Mouse (Mus musculus): ENCODE measurements around the gene Rab31.

Gene Rab31

DNA sequence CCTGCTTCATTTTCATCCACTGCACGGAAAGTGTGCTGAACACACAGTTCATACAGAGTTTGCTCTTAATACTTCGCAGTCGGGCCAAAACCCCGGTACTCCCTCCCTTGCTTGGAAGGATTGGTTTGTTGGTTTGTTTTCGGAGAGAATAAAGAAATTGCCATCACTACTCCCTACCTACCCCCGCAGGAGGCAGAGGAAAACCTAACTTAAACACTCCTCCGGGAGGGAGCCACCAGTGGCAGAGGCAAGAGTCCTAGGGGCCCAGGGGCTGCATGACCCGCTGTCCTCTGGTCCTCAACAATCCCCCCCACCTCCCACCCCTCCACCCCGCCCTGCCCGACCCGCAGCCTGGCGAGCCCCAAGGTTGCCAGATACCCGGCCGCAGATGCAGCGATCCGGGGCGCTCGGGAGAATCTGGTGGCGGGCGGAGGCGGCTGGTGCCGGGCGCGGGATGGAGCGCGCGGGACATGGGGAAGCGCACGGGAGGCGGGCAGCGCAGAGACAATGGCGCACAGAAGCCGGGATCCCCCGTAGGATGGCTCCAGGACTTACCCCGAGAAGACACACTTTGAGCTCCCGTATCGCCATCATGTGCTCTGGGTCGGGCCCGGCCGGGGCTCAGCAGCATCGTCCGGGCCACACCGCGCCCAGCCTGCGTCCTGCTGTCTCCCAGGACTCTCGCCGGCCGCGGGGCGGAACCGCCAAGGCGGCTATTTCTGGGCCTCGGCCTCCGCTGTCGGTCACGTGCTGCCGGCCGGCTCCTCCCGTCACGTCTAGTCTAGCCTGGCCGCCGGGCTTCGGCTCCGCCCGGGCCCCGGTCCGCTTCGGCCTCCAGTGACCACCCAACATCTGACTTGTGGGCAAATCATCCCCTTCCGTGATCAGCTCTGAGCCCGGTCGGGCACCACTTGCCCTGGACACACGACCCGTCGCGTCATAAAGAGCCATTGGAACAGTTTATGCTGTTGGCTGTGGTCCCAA is at the start of gene Rab31:
TSS of gene Rab31 (minus strand) at position 802 of the 984 bp plus-strand sequence.
- DNase-seq, result peak; percentile 93

DNA sequence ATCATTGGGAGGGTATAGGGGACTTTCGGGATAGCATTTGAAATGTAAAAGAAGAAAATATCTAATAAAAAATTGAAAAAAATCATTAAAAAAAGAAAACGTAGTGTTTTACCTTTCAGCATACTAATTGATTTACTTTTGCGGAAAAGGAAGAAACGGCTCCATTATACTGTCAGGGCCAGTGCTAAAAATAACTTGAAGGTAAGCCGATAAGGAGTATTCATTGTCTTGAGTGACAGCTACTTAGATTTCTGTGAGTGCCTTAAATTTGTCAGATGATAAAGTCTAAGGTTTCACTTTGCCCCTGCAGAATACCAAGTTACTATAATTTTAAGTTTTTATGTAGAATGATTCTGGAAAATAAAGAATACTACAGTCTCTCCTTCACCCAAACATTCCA is 47.6 kb upstream of the Rab31 start:
- DNase-seq, result no peak

DNA sequence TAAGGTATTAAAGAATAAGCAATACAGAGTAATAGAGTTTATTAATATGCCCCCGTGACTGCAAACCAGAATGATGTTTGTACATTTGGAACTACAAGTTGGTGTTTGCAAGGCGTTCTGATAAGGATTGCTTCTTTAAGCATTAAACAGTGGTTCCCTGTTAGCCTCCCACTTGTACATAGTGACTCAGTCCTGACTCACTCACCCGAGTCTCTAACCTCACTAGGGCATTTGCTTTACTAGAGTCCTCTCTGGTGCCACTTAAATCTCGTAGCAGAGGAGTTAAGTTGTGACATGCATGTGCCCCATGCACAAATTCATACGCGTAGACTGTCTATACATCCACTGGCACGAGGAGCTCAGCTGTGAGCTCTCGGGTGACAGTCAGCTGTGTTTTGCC is 41.2 kb upstream of the Rab31 start:
- no peak for DNase-seq

DNA sequence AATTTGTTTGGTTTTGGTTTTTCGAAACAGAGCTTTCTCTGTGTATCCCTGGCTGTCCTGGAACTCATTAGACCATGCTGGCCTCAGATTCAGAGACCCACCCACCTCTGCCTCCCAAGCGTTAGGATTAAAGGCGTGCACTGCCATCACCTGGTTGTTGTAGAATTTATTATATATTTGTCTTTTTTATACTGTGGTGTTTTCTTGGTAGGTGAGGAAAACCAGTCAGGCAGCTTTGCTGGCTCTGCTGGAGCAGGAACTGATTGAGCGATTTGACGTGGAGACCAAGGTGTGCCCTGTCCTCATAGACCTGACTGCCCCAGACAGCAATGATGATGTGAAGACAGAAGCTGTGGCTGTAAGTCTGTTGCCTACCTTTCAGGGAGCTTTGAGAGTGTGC is 38.5 kb upstream of the Rab31 start:
- no peak for DNase-seq

DNA sequence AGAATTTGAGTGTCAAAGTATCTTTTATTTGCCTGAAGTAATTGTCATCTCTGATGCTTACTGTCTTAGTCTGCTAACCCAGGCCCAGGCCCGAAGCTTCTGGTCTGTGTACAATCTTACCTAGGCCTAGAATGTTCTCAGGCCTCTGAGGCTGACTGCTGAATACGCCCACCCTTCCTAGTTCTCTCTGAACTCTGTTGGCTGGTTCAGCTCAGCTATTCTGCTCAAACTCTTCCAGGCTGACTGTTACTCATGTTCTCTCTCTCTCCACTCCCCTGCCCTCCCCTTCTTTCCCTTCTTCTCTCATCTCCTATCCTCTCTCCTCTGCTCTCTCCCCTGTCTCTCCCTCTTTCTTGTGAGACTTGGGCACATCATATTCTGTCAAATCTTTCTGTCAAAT is 33.9 kb upstream of the Rab31 start:
- DNase-seq, result no peak

DNA sequence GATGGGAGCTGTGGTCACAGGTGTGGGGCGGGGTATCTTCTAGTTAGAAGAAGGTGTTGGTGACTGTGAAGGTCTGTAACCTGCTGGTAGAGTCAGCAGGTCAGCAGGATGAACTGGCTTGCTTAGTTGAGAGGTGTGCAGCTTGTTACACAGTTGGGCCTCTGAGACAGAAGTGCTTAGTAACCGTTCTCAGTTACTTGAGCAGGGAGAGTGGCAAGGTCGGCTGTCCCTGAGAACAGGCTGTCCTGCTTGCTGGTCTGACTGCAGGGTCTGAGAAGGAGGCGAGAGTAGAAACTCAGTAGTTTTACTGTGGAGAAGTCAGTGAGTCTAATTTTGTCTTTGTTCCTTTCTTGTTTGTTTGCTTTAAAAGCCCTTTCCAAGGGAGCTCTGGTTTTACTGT is 33.4 kb upstream of the Rab31 start:
- no peak for DNase-seq

DNA sequence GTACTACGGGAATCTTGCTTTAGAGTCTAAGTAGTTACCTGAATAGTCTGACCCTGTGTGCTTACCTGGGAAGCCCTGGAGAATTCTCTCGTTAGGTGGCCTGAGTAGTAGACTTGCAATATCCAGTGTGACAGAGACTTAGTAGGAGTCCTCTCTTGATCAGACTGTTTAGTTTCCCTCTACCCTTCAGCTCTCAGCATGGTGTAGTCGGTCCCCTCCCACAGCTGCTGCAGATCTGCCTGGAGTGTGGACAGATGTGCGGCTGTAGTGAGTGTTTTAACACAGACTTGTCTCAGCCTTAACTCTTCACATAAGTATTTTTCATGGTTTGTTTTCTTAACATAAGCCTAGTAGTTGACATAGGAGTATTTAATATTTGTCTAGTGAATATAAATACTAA is 29.5 kb upstream of the Rab31 start:
- no peak for DNase-seq

DNA sequence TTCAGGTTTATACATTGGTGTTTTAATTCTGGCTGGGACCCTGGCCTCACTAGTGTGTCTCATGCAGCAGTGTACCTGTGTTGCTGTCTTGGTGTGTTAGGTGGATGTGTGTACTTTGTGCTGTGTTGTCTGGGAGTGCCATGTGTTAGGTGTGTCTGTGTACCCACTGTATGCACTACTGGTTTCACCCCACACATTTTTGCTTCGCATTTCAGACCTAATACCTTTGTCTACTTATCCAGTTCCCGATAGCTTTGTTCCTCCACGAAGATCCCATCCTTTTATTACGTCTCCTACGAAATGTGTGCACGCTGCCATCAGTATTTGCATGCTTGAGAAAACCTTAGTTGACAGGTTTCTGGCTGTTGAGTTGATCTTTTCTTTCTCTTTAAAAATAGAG is 27.9 kb upstream of the Rab31 start:
- DNase-seq, result no peak

DNA sequence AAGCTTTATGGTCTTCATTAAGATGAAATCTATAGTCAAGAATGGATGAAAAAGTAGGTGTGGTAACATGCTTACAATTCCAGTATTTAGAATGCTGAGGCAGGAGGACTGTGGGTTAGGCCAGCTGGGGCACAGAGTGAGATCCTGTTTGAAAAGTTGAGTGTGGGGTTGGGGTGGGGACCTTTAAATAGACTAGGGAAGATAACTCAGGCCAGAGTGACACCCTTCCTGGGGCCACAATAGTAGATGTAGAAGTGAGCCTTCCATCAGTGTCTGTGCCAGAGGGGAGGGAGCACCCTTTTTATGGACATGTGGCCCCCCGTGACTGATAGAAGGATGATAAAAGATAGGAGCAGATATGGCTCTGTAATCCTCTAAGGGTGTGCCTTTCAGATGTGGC is 26.8 kb upstream of the Rab31 start:
- no peak for DNase-seq

DNA sequence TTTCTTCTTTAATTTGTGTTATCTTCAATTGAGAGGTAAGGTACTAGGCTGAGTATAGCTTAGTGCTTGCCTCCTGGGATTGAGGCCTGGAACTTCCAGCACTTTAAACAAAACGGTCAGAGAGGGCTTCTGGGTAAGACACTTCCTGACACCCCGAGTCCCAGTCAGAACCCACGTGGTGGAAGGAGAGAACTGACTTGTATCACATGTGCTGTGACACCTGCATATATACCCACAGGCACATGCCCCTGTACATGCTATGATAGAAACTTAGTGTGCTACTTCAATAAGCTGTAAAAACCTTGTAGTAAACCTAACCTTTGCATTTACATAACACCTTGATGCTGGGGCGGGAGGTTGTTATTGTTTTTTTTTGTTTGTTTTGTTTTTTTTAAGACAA is 25.9 kb upstream of the Rab31 start:
- DNase-seq, result no peak

DNA sequence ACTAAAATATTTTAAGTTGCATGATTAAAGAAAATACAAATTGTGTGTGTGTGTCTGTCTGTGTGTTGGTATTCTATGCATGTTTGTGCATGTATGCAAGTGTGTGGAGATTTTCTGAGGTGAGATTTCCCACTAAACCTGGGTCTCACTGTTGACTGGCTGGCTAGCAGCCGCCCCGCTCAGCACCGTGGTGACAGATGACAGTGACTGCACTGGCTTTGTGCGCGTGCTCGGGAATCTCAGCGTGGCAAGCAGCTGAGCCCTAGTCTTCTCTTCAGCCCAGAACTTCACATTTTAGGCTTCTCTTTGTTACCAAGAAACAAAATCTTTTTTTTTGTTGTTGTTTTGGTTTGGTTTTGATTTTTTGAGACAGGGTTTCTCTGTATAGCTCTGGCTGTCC is 23.5 kb upstream of the Rab31 start:
- DNase-seq, result no peak

DNA sequence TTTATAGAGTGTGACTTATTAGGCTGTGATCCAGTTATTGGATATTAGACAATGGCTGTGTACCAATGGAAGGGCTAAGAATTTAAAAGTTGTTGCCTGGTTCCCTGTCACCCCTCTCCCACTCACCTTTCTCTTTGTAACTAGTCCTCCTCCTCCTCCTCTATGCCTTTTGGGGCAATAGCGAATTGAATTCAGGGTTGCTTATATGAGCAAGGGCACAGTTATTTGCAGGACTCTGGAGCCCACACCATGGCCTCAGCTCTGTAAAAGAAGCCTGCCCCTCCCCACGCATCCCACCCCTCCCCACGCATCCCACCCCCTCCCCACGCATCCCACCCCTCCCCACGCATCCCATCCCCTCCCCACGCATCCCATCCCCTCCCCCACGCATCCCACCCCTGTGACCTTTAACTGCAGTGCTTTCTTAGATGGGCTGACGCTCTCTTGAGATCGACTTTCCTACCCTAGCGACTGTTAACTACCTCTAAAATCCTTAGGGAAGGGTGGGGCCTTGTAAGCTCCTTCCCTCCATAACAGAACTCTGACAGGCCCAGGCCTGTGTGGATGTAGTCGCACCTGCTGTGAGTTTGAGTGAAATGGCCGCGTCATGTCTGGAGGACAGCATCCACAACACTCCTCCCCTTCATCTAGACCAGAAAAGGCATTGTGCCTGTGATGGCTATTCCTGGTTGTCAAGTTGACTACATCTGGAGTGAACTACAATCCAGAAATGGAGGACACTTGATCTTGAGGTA is 21.7 kb upstream of the Rab31 start:
- DNase-seq, result no peak

DNA sequence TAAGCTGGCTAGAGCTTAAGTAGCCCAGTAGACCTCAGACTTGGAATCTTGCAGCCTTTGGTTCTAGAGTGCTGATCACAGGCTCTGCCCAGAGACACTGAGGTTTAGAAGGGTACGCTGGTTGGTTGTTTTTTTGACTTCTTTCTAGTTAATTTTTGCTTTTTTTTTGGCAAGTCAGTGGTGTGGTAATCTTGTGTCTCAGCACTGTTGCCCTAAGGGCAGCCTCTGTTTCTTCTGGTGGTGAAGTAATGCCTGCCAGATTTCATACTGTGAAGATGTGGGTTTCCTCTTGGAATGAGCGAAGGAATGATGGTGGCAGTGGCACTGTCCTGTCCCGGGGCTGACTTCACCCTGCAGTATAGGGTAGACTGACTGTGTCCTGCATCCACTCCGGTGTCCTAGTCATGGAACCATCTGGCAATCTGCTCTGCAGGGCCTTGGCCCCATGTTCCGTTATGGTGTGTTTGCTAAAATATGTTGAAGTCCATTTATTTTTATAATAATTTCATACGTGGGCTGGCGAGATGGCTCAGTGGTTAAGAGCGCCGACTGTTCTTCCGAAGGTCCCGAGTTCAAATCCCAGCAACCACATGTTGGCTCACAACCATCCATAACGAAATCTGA is 20.9 kb upstream of the Rab31 start:
- no peak for DNase-seq

DNA sequence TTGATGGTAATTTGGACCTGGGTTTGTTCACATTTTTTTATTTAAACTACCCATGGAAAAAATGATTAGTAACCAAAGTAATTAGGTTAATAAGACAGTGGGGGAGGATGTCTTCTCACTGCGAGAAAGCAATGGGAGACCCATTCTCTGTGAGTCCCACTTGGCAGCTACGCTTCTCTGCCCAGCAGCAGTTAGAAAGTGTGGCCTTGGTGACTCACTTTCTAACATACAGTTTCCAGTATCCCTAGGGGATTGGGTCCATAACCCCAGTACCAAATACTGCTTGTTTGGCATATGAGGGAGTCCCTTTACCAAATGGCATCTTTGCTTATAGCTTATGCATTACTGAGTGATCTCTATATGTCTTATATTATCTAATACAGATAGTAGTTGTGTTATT is 18.6 kb upstream of the Rab31 start:
- no peak for DNase-seq

DNA sequence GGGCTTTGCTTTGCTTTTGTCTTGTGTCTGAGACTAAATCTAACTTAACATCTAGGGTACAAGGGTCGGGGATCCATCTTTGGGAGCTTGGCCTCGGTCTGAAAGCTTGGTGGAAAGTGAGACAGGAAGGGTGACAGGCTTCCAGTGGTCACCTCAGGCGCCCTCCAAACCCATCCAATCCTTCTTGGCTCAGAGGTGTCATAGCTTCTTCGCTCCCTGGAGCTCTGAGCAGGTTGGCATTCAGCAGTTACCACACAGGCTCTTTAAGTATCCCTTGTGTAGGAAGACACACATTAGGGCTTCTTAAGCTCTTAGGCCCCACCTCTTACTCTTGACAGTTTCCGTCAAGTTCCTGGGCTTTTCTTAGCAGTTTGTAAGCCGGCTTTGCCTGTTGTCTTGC is 17.0 kb upstream of the Rab31 start:
- no peak for DNase-seq

DNA sequence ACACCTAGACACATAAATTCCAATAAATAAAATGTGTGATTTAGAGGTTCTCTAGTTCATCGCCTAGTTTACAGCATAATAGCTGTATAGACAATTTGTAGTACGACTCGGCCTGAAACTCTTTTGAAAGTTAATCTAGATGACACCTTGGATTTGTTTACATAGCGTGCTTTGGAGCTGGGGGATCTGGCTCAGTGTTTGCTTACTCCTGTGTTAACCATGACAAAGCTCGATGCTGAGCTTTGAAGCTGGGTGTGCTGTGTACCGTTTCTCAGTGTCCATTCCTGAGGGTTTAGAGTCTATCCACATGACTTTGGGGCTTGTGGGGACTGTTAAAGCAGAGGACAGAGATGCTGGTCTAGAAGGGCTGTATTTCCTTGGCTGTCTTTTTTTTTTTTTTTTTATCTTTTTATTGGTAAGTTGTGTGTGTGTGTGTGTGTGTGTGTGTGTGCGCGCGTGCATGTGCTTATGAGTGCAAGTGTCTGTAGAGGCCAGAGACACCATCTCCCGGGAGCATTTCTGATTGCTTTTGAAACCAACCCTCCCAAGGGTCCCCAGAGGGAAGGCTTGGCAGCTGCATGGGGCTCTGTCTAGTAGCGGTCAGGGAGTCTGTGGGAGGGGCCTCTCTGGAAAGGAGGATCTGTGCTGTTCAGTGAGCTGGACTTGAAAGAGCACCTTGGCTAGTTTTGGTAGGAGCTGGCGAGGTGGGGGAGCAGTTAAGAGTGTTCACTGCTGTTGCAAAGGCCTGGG is 16.2 kb upstream of the Rab31 start:
- peak; percentile 55 for DNase-seq

DNA sequence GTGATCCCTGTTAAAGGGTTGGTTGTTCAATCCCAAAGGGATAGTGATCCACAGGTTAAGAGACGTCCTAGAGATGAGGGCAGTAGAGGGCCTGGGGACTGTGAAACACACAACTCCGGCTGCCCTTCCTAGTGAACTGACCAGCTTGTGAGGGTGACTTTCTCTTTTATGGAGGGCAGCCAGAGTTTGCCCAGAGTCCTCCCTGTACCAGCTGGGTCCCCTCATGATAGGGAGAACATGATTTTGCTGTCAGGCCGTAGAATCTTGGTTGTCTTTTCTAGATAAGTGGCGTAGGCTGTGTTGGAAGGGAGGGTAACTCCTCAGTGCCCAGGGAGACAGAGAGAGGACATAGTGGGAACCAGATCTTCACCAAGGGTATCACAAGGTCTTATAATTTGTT is 14.7 kb upstream of the Rab31 start:
- no peak for DNase-seq

DNA sequence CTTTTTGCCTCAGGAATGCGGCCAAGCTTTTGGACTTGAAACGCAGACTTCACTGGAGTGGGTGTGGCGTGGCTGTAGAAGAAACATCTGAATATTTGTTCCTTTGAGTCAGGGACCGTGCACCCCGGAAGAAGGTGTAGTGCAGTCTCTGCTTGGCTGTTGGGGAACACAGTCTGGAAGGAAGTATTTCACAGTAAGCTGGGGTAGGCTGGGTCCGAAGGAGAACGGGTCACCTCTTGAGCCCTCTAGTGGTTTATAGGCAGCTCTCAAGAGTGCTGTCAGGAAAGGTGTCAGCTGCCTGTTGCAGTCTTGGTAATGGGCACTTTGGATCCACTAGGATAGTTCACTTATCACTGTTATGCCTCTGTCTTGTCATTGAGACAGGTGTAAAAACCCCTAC is 13.7 kb upstream of the Rab31 start:
- peak; percentile 34 for DNase-seq

DNA sequence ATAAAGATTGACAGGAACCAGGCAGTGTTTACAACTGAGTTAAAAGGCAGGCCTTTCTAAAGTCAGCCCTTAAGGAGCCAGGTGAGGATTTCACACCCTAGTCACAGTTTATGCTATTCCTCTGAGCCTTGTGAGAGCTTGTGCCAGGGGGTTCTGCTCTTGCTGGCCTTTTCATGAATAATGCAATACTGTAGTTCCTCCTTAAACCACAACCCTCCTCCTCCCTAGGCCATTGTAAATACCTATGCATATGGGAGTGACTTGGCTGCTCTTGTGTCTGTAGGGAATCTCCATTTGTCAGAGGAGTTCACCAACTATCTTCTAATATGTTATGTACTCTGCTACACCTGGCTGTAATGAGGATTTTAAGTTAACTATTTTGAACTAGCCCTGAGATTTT is 13.2 kb upstream of the Rab31 start:
- no peak for DNase-seq

DNA sequence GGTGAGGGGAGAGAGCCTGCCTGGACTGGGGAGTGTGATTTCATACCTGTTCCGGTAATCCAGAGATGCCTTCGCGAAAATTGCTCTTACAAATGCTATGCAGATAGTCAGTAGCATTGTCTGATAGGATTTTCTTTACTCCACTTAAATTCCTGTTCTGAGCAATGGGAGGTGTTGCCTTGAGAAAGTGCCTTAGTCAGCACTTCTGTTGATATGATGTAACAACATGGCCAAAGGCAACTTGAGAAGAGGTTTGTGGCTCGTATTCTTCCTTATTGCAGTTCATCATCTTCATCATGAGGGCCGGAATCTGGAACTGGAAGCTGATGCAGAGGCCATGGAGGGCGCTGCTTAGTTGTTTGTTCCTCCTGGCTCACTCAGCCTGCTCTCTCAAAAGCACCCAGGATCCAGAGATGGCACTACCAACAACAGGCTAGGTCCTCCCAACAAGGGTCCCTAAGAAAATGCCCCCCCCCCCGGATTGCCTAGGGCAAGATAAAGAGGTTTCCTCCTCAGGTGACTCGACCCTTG is 12.1 kb upstream of the Rab31 start:
- no peak for DNase-seq

DNA sequence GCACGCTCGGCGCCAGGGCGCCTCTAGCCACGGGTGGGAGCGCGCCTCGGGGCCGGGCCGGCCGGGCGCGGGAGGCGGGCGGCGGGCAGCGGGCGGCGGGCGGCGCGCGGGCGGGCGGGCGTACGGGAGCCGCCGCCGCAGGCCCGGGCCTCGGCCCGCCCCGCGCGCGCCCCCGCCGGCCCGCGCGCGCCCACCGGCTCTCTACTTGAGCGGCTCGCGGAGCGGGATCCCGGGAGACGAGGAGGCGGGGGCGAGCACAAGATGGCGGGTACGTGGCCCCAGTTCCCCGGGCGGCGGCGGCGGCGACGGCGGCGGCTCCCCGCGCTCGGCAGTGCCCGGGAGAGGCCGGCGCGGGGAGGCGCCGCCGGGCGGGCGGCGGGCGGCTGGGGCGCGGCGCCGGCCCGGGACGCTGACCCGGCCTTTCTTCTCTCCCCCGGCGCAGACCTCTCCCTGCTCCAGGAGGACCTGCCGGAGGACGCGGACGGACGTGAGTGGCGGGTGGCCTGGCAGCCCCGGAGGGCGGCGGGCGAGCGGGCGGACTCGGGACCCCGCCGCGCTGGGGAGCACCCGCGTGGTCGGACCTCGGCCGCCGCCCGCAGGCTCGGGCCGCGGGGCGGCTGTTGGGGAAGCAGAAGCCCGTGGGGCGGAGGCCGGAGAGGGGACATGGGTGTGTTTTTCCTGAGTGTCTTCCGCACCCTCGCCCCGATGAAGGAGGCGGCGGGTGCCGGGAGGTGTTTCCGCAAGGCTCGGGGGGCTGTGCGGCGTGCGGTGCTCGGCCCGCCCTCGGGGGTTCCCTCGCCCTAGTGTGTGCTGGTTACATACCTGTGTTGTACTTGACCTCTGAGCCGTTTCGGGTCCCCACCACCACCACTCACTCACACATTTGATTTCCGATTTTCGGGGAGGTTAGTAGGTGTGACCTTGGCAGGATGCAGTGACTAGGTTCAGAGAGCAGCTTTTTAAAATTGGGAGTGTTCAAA is 10.9 kb upstream of the Rab31 start:
- peak; percentile 86 for DNase-seq

Measured in lung, postnatal 10 days (tissue).